Mouse (Mus musculus) MEL (cell line): ENCODE data around the gene H2-Q7. TPM values are rescaled to one million over a fixed set of nuclear protein-coding genes. Genes with fewer than 3 reads are reported as not detected.
"Not testable (repeated sequence)": the region's sequence is repeated elsewhere in the genome, so short reads cannot be mapped to it uniquely, and the experiment has no call there.

Experiments
- DNase-seq: peaks from one replicate; pipeline ENCODE4 v3.0.0; 2011; ENCODE audit warnings: low read depth, low spot score
- H3K27ac ChIP-seq: 2 replicates; pipeline ENCODE4 v1.5.1; 2012; ENCODE audit warnings: low read depth, mild to moderate bottlenecking, control low read depth, low read length, moderate library complexity; ENCODE audit not compliant: control insufficient read depth
- H3K27me3 ChIP-seq, 2 experiments: fragments of 150-350 bp in 1 of 2; sonication (generic) in 1 of 2; 2 replicates each; pipeline ENCODE4 v1.6.1; 2012; ENCODE audit warnings: low read length in 2 of 2, mild to moderate bottlenecking in 2 of 2, improper control_type of control experiment in 1 of 2, moderate library complexity in 1 of 2; ENCODE audit not compliant: insufficient read depth in 2 of 2, control insufficient read depth in 1 of 2
- H3K36me3 ChIP-seq, 2 experiments: 2 replicates each; pipeline ENCODE4 v1.6.1; 2012 to 2014; ENCODE audit warnings: low read length in 2 of 2, improper control_type of control experiment in 1 of 2, inconsistent platforms in 1 of 2, mild to moderate bottlenecking in 1 of 2; ENCODE audit not compliant: insufficient read depth in 2 of 2, control insufficient read depth in 1 of 2
- H3K4me1 ChIP-seq, 2 experiments: fragments of 150-350 bp in 1 of 2; sonication (generic) in 1 of 2; 2 replicates each; pipeline ENCODE4 v1.6.1; 2012; ENCODE audit warnings: low read length in 2 of 2, improper control_type of control experiment in 1 of 2, mild to moderate bottlenecking in 1 of 2; ENCODE audit not compliant: insufficient read depth in 2 of 2, control insufficient read depth in 1 of 2
- H3K4me3 ChIP-seq, 2 experiments: fragments of 150-350 bp in 1 of 2; sonication (generic) in 1 of 2; 2 replicates each; pipeline ENCODE4 v1.5.1; 2012; ENCODE audit warnings: low read depth in 2 of 2, low read length in 2 of 2, mild to moderate bottlenecking in 2 of 2, moderate library complexity in 2 of 2, control low read depth in 1 of 2, improper control_type of control experiment in 1 of 2; ENCODE audit not compliant: control insufficient read depth in 1 of 2, insufficient read depth in 1 of 2
- H3K79me2 ChIP-seq: 2 replicates; pipeline ENCODE4 v1.6.1; 2012; ENCODE audit warnings: mild to moderate bottlenecking, low read length, moderate library complexity; ENCODE audit not compliant: control insufficient read depth, poor library complexity, insufficient read depth
- H3K9ac ChIP-seq: 2 replicates; pipeline ENCODE4 v1.6.1; 2012; ENCODE audit warnings: low read depth, mild to moderate bottlenecking, control low read depth, low read length, moderate library complexity; ENCODE audit not compliant: control insufficient read depth, poor library complexity, severe bottlenecking
- H3K9me3 ChIP-seq: fragments of 150-350 bp; sonication (generic); replicated peaks from 2 replicates; pipeline ENCODE4 v1.6.1; 2012; ENCODE audit warnings: mild to moderate bottlenecking, low read length, improper control_type of control experiment, moderate library complexity; ENCODE audit not compliant: insufficient read depth
- CTCF ChIP-seq, 3 experiments: IDR thresholded peaks in 2 of 3; conservative IDR thresholded peaks in 1 of 3; 2 replicates each; pipeline ENCODE4 v1.5.1; 2011 to 2012; ENCODE audit warnings: low read length in 3 of 3, low read depth in 2 of 3, mild to moderate bottlenecking in 2 of 3, improper control_type of control experiment in 1 of 3, inconsistent platforms in 1 of 3, mixed read lengths in 1 of 3, moderate library complexity in 1 of 3; ENCODE audit not compliant: control insufficient read depth in 1 of 3, insufficient read depth in 1 of 3, poor library complexity in 1 of 3, severe bottlenecking in 1 of 3
- RAD21 ChIP-seq: IDR thresholded peaks from 2 replicates; pipeline ENCODE4 v1.6.1; 2011; ENCODE audit warnings: mild to moderate bottlenecking, low read depth, low read length, improper control_type of control experiment
- polyA plus RNA-seq, 2 experiments: library from polyadenylated mRNA; stranded (reverse) in 1 of 2; unstranded in 1 of 2; fragments of >175 nt in 1 of 2; fragments of >200 nt in 1 of 2; gene quantifications; 2 replicates each; pipeline versions ENCODE4 v1.2.1 to v1.2.4; 2012; ENCODE audit warnings: low replicate concordance in 2 of 2, low read depth in 1 of 2; ENCODE audit not compliant: insufficient read length in 2 of 2, insufficient read depth in 1 of 2, missing spikeins in 1 of 2
- total RNA-seq: library from RNA; depleted of rRNA; stranded (reverse); fragments of 300-350 nt; gene quantifications from 2 replicates; pipeline ENCODE4 v1.2.3, GENCODE M21; 2012

The H2-Q7 gene
- total and polyA plus RNA-seq, 3 experiments, result 0.23 to 4.0 TPM; not detected in 1

DNA sequence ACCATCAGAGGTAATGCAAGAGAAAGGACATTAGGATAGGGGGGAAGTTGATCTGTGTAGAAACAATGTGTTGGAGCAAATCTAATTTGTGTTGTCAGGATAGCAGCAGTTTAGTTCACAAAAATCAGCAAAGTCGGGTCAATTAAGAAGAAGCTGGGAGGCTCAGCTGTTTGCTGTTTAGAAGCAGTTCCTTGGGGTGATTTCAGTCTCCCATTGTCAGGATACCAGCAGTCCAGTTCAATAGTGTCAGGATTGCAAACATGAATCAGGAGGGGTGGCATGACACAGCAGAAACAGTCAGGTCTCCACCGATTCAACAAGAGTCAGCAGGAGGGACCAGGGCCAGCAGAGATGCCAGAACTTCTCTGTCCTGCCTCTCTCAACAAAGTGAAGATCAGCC lies 5.6 kb downstream of the H2-Q7 start:
- H3K36me3 ChIP-seq, H3K9ac ChIP-seq, H3K9me3 ChIP-seq, H3K4me1 ChIP-seq, H3K27ac ChIP-seq, H3K79me2 ChIP-seq, H3K4me3 ChIP-seq, DNase-seq, H3K27me3 ChIP-seq: not testable (repeated sequence)

DNA sequence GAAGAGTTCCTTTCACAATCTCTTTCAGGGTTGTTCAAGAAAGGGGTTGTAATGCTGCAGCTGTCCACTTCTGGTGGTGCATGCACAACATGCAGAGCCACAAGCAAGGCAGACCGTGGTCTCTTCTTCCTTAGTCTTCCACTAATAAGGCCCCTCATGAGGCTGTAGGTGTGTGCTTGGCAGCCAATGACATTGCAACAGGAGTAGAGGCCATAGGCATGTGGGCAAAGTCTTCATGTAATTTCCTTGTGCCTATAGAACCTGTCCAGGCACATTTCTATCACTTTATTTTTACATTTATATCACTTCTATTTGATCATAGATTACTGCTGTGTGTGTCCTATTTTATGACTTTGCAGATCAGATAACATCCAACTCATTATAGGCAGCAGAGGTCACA lies 19.3 kb downstream of the H2-Q7 start:
- not testable (repeated sequence) for H3K79me2 ChIP-seq, H3K4me3 ChIP-seq, H3K9me3 ChIP-seq, DNase-seq, H3K4me1 ChIP-seq, H3K36me3 ChIP-seq, H3K27me3 ChIP-seq, H3K27ac ChIP-seq, H3K9ac ChIP-seq

DNA sequence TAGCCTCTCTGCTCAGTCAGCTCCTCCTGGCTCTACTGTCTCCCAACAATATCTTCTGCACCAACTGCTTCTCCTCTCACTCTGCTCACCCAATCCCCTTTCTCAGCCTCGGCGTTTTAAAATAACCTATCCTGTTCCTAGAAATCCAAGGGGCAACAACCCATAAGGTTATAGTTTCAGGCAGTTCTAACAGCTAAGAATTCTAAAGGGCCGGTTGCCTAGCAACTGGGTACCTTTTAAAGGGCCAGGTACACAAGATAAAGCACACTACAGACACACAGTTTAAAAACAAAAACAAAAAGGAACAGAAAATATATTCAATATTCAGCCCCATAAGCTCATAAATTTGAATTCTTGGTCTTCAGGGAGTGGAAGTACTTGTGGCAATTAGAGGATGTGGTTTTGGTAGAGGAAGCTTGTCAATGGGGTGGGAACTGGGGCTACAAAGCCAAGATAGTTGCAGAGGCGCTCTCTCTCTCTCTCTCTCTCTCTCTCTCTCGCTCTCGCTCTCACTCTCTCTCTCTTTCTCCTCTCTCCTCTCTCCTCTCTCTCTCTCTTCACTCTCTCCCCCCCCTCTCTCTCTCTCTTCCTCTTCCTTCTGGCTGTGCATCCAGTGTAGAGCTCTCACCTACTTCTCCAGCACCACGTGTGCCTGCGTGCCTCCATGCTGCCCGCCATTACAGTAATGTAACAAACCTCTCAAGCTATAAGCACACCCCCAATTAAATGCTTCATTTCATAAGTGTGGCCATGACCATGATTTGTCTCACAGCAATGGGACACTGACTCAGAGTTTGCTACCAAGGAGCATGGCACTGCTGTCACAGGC lies 21.8 kb downstream of the H2-Q7 start:
- not testable (repeated sequence) for H3K36me3 ChIP-seq, H3K4me1 ChIP-seq, H3K9me3 ChIP-seq, H3K9ac ChIP-seq, H3K79me2 ChIP-seq, H3K27ac ChIP-seq, H3K27me3 ChIP-seq, H3K4me3 ChIP-seq, DNase-seq

DNA sequence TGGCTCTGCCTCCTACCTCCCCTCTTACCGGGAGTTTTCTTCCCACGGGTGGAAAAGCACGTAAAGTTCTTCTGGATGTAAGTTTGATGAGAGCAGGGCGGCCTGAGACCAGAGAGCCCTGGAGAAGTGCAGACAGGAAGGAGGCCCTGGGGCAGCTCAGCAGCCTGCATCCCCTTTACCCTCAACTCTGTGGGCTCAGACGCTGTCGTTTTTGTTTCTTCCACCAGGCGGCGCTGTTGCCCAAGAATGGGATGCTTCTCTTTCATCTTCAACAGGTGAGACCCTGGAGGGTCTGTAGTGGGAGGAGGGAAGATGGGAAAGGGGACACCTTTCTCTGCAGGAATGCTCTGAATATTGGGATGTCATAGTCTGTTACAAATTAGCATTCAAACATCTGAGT lies 26.7 kb downstream of the H2-Q7 start:
- H3K27ac ChIP-seq, H3K9ac ChIP-seq, H3K4me1 ChIP-seq, DNase-seq, H3K4me3 ChIP-seq, H3K36me3 ChIP-seq, H3K27me3 ChIP-seq, H3K79me2 ChIP-seq, H3K9me3 ChIP-seq: not testable (repeated sequence)
- TF ChIP-seq RAD21 (peak; percentile 6), CTCF (IDR thresholded peaks at IDR 0.05 in 2 of 3, conservative IDR thresholded peaks at IDR 0.05 in 1 of 3; ENCODE audit: control insufficient read depth in 1 of 3, insufficient read depth in 1 of 3, low read depth in 2 of 3, low read length in 3 of 3, poor library complexity in 1 of 3, severe bottlenecking in 1 of 3) (peak in 2 of 3 experiments; percentile 36 to 54; a peak in 4 of 6 replicates)

DNA sequence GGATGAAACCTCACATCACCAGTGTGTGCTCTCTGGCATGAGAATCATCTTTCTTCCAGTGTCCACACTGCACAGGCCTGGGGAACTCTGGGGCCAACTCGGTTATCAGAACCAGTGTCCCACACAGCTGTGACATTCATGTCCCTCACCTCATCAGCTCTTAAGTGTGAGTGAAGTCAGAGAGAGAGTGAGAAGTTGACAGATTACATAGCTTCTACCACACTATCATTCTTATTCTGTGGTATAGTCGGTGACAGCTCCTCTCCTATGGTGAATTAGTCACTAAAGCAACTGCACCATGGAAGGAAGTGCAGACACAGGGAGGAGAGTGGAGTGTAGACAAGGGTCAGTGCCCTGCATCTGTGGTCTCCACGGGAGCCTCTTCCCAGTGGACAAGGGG lies 30.0 kb downstream of the H2-Q7 start:
- not testable (repeated sequence) for H3K4me3 ChIP-seq, H3K36me3 ChIP-seq, DNase-seq, H3K9ac ChIP-seq, H3K9me3 ChIP-seq, H3K79me2 ChIP-seq, H3K27ac ChIP-seq, H3K27me3 ChIP-seq, H3K4me1 ChIP-seq
